Mouse (Mus musculus) erythroid progenitor cell, adult 5-6 weeks (primary cell): ENCODE data around the gene Thbd. TPM values are rescaled to one million over a fixed set of nuclear protein-coding genes. Genes with fewer than 3 reads are reported as not detected.

Experiments used
- ATAC-seq: replicated peaks from 2 replicates; pipeline ENCODE4 v1.8.0; 2016; ENCODE audit warnings: moderate number of reproducible peaks, mild to moderate bottlenecking, moderate TSS enrichment, inconsistent platforms; ENCODE audit not compliant: poor library complexity, low FRiP score, severe bottlenecking
- total RNA-seq, 2 experiments: library from RNA; stranded (forward) in 1 of 2; stranded (reverse) in 1 of 2; fragments of 150-400 nt in 1 of 2; fragments of 186-747, 209-891 nt in 1 of 2; gene quantifications; 2 replicates each; pipeline versions ENCODE4 v1.2.3 to v1.2.4; 2015 to 2017; ENCODE audit warnings: low replicate concordance in 2 of 2

The Thbd gene
- total RNA-seq, 2 experiments from 2014 or later = 0.45 to 3.4 TPM

DNA sequence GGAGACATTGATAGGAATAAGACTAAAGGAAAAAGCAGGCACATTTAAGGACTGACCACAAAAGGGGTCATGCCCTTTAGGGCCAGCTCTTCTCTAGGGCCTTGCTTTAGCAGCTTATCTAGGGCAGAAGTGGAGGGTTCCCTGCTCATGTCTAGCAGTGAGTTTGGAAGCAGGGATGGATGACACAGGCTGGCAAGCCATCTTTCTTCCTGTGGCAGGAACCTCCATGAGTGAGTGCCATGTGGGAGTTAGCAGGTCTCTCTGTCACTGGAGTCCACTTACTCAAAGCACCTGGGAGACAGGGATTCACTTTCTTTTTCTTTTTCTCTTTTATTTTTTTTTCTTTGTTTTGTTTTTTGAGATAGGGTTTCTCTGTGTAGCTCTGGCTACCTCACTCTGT lies 14.1 kb downstream of the Thbd start:
- ATAC-seq = no peak

DNA sequence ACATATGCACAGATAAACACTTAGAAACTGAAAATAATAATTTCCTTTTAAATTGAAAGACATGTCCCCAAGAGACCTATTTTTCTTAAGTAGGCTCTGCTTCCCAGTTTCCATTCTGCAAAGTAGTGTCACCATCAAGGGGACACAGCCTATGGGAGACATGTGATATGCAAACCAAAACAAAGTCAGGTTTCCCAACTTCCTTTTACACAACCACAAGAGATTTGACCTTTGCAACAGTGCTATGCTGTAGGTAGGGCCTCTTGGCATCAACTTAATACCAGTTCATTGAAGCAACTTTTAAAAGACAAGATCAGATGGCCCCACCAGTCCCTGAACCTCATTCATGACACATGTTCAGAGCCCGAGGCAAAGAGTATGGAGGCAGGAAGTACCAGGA lies 14.8 kb downstream of the Thbd start:
- no peak for ATAC-seq

GRCm38 (mm10) chr2:148387652-148388581 lies 20.1 kb downstream of the Thbd start:
- no peak for ATAC-seq

DNA sequence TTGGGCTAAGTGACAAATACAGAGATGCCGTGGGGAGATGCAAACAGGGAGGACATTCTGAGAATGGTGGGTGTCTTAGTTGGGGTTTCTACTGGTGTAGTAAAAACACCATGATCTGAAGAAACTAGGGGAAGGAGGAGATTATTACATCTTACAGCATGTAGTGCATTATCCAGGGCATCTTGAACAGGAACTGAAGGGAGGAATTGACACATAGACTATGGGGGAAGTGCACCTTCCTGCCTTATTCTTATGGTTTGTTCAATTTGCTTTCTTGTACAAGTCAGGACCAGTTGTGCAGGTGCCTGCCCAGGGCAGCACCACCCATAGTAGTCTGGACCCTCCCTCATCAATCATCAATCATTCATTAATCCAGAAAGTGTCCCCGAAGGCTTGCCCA lies 21.1 kb downstream of the Thbd start:
- ATAC-seq = no peak

DNA sequence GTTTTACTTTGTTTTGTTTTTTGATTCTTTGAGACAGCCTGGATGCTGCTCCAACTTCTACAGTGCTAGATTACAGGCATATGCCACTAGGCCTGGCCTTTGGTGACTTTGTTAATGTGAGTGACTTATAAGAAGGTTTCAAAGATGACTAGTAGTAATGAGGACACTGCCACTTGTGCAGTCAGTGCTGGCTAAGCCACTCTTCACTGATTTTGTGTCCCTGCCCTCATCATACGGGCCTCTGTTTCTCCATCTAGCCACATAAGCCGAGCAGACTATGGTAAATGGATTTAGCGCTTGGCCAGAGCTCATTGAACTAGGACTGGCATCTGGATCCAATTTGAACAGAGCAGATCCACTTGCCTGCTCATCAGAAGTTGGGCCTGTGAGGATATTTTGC lies 21.5 kb downstream of the Thbd start:
- no peak for ATAC-seq

GRCm38 (mm10) chr2:148381076-148381475 lies 26.9 kb downstream of the Thbd start:
- no peak for ATAC-seq

DNA sequence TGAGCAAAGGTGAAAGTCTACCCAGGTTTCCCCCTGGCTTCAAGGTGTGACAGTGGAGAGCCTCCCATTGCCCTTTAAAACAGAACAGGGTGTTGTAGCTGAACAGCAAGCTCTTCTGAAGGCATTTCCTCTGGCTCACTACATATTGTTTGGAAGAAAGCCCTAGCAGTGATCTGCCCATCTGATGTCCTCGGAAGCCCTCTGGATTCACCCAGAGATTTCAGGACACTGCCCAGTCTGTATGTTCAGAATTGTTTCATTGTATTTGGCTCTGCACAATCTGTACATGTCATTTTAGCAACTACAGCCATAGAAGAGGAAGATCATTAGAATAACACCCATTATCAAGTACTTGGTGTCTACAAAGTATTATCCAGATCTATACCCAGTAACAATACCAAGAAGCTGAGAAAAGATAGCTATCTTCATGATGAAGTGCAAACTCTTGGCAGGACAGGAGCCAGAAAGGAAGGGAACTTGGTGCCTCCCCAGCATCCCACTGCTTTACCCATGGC lies 28.0 kb downstream of the Thbd start:
- ATAC-seq = no peak

GRCm38 (mm10) chr2:148378817-148379342 lies 29.1 kb downstream of the Thbd start:
- ATAC-seq = no peak

DNA sequence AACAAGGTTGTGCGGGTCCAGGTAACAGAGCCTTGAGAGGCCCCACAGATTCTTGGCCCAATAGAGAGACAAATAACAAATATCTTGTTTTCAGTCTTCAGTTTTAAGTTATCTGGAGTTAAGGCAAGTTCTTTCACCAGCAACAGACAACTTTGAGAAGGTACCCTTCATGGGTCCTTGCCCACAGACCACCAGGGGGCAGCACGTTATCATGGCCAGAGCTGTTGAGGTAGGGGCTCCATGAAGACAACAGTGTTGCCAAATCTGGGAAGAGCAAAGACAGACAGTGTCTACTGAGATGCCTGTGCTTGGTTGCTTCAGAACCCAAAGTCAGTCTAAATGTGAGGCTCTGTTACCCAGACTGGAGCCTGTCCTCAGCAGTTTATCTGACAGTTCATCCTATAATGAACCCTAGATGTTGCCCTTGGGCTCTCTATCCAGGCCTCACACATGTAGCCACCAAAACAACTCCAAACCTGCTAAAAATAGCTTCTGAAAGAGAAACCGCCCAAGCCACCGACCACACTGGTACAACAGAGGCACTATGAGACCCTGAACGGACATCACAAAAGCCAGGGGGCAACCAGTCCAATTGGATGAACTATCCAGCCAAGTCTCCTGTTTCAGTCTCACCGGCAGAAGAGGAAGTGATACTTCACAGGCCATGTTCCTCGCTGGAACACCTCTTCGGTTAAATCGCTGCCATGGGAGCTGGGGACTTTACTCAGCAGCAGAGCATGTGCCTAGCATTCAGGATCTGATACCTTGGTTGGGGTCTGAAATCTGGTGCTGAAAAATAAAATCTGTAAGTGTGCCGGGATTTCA lies 32.5 kb downstream of the Thbd start:
- ATAC-seq = no peak

DNA sequence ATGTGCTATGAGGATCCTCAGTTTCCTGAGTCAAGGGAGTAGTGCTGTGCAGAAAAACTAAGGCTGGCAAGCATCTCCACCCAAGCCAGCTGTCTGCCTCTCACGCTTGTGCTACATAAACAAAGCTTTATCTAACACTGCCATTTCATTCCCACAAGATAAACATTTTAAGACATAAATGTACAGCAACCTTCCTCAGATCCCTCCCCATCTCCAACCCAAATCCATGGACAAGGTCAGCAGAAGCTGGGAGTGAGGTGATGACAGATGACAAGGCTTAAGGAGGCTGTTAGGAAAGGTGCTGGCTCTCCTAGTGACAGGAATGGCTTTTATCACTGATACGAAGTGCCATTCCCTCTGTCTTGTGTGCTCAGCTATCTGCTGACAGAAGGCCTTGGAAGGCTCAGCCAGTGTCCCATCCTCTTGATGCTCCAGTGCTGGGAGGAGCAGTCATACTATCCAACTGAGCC lies 34.4 kb downstream of the Thbd start:
- ATAC-seq = no peak

GRCm38 (mm10) chr2:148371743-148372630 lies 36.0 kb downstream of the Thbd start:
- ATAC-seq = no peak

- no peak for ATAC-seq
Measured at GRCm38 (mm10) chr2:148365227-148365626, 42.8 kb downstream of the Thbd start.

DNA sequence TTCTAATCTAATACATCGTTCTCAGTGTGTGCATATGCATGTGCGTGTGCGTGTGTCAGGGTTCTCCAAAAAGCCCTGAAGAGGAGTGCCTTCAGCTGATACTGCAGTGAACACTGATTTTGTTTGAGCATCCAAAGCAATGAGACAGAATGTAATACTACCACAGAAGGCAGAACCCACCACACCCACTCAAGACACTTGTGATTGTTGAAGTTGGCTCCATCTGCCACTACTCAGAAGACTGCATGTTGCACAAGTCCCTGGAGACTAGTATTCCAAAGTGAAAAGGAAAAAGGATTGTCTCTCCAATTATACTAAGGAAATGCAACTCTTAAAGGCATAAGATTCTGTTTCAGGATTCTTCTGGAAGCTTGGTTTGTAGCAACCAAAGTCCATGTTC lies 43.5 kb downstream of the Thbd start:
- no peak for ATAC-seq

DNA sequence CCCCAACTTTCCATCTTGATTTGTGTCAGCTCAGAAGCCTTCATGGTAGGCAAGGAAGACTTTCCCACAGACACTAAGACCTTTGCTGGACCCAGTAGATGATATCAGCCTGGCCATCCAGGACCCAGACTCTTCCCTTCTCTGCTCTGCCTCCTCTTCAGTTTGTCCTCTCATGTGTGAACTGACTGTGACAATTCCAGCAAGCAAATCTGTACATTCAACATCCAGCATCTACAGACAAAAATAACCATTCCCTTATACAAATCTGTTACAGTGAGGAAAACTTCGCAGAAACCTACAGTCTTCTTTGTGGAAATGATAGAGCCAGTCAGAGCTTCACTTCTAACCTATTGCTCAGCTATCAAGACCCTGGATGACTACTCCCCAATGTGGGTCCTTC lies 50.8 kb downstream of the Thbd start:
- ATAC-seq = no peak

Other genes with a start within 250 kb of the Thbd start
- not detected in 2 replicates for gene Sstr4, start 12.8 kb downstream of the Thbd start, total RNA-seq (2015; ENCODE audit: low replicate concordance)
- gene Sstr4, start 12.8 kb downstream of the Thbd start, total RNA-seq (2017; ENCODE audit: low replicate concordance) = not detected in 2 replicates
- gene Cd93, start 35.4 kb upstream of the Thbd start, total RNA-seq (2015; ENCODE audit: low replicate concordance) = 11.2 and 12.2 TPM in 2 replicates
- gene Cd93, start 35.4 kb upstream of the Thbd start, total RNA-seq (2017; ENCODE audit: low replicate concordance) = 8.0 and 9.9 TPM in 2 replicates